Mouse (Mus musculus) adrenal gland, postnatal 36 days (tissue): ENCODE data around the gene Qrich2. TPM values are rescaled to one million over a fixed set of nuclear protein-coding genes. Genes with fewer than 3 reads are reported as not detected.
"Not testable (repeated sequence)": the region's sequence is repeated elsewhere in the genome, so short reads cannot be mapped to it uniquely, and the experiment has no call there.

ENCODE experiments used
- DNase-seq, 2 experiments: peaks; one replicate each; pipeline ENCODE4 v3.0.0; 2021; ENCODE audit warnings: mixed read lengths in 1 of 2
- total RNA-seq, 2 experiments: library from RNA; stranded (reverse); gene quantifications; 2 replicates each; pipeline ENCODE4 v1.2.3; 2021

Qrich2 gene
- total RNA-seq, 2 experiments from 2014 or later: not detected

DNA sequence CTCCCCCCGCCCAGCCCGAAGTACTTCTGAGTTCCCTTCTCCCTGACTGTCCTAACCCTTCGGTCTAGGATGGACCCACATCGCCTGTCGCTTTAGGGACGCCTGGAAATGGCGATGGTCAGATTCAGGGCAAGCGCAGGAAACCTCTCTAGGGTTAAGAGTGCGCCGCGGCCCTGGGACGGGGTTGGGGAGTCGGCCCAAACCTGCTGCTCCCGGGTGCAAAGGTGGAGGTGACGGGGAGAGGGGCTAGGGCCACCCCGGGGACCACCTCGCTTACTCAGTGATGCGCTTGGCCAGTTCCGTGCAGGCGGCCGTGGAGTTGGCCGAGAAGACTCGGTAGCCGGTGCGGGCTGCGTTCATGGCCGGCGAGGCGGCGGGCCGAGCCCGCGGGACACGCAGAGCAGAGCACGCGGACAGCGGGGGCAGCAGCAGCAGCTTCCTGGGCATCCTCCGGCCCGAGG is 23.8 kb upstream of the Qrich2 start:
- no peak for DNase-seq

DNA sequence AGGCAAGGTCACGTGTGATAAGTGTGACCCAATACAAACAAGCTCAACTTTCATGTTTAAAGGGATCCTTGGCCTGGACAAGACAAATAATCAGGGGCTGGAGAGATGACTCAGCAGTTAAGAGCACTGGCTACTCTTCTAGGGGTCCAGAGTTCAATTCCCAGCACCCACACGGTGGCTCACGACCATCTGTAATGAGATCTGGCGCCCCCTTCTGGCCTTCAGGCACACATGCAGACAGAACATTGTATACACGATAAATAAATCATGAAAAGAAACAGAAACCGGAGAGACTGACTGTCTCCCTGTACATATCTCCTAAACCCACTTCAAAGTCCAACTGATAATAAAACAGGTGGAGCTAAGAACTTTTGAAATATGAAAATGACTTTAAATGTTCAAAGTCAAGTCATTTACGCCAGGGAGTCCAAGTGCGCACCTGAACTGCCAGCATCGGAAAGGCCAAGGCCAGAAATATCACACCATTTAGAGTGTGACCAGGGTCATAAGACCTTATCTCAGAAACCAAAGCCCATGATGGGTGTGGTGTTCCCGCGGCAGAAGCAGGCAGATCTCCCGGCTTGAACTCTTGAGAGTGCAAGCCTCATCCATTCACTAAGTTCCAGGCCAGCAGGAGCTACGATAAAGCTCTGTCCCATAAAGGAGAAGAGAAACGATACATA is 22.8 kb upstream of the Qrich2 start:
- peak in 1 of 2 experiments; percentile 31 for DNase-seq

DNA sequence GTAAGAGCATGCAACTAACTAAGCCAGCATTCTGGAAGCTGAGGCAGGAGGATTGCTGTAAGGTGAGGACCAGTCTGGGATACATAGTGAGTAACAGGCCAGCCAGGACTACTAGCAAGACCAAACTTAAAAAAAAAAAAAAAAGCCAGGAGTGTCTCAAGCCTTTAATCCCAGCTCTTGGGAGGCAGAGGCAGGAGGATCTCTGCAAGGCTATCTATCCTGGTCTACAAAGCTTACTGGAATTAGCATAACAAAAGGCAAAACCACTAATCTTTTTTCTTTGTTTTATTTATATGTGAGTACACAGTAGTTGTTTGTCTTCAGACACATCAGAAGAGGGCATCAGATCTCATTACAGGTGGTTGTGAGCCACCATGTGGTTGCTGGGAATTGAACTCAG is 22.2 kb upstream of the Qrich2 start:
- DNase-seq: no peak

- DNase-seq: no peak
Measured at GRCm38 (mm10) chr11:116484261-116484660, 18.2 kb upstream of the Qrich2 start.

DNA sequence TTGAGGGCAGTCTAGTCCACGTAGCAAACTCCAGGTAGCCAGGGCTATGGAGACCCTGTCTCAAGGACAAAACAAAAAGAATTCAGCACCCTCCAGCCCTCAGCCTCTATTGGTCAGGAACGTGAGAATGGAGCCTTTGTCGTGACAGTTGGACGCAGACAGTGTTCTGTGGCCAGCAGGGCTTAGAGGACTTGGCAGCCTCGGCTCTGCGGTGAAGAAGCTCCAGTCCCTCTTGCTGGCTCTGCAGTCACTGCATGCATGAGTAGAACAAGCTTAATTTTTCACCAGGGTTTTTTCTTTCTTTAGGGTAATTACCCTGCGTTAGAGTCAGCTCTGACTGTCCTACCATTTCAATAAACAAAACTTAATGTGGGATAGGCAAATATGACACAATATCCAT is 15.7 kb upstream of the Qrich2 start:
- DNase-seq: no peak

DNA sequence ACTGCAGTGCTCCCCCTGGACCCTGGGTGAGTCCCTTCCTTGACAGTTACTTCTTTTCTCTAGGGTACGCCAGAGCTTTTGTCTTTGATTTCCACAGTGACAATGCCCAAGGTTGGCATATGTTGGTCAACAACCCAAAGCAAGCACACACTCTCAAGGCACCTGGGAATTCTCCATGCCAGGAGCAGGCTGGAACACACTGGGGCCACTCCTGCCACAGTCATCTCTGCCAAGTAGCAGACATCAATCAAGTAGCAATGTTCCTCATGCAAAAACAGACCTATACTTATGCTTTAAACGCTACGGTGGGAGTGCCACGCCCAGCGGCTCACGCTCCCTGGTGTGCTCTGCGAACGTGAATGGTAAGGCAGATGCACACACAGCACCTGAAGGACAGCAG is 14.9 kb upstream of the Qrich2 start:
- peak in 1 of 2 experiments; percentile 36 for DNase-seq

- DNase-seq: peak in 1 of 2 experiments; percentile 30
Measured at GRCm38 (mm10) chr11:116479832-116480231, 13.8 kb upstream of the Qrich2 start.

- DNase-seq: no peak
Measured at GRCm38 (mm10) chr11:116478978-116479377, 12.9 kb upstream of the Qrich2 start.

GRCm38 (mm10) chr11:116477160-116477759 is 11.2 kb upstream of the Qrich2 start:
- DNase-seq: no peak

DNA sequence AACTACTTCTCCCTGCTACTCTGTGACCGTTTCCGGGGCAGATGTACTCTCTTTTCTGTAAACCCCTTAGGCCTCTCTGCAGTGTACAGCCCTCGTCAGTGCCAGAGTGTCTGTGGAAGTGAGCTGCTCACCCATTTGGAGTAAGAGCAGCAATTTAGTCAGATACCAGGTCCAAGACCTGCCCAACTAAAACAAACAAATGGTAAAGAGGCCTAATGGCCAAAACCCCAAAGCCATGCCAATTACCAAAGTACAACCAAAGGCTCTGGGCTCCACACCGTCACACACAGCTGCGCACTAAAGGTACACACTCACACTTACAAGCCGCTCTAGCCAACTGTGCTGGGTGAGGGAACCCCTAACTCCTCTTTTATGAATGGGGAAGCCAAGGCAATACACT is 10.7 kb upstream of the Qrich2 start:
- DNase-seq: no peak

DNA sequence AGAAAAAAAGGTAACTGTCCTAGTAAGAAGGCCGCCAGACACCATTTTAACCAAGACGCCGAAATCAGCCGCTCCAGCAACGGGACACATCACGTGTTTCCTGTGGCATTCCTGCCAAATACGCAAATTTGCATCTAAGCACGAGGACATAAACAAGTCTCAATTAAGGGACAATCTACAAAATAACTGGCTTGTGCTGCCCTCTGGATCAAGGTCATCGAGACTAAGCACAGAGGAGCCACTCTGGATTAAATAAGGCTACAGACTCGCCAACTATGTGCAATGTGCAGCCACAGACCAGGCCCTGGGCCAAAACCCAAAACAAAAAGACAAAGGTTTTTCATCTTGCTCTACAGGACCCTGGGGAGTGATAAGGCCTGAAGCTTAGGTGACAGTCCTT is 10.0 kb upstream of the Qrich2 start:
- DNase-seq: peak; percentile 40 to 46

- DNase-seq: peak in 1 of 2 experiments; percentile 27
Measured at GRCm38 (mm10) chr11:116472275-116472674, 6.2 kb upstream of the Qrich2 start.

GRCm38 (mm10) chr11:116470896-116471295 is 4.9 kb upstream of the Qrich2 start:
- peak; percentile 38 to 52 for DNase-seq

DNA sequence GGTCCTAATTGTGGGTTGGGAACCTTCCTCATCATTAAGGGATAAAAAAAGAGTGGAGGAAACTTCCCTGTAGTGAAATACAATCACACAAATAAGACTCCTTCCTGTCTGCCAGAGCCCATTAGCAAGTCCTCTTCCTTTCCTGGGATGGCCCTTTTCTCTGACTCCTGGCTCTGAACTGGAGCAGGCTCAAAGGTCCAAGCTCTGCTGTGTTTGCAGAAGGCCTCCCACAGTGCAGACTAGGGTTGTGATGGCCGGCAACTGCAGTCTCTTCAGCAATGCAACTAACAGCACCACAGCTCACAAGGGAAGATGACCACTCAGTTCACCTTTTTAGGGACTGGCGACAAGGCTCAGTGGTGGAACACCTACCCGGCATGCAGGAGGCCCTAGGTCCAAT is 4.2 kb upstream of the Qrich2 start:
- no peak for DNase-seq

GRCm38 (mm10) chr11:116468338-116468737 is 2.3 kb upstream of the Qrich2 start:
- DNase-seq: not testable (repeated sequence)

GRCm38 (mm10) chr11:116463833-116464232 is 2.2 kb downstream of the Qrich2 start:
- peak; percentile 89 to 91 for DNase-seq

DNA sequence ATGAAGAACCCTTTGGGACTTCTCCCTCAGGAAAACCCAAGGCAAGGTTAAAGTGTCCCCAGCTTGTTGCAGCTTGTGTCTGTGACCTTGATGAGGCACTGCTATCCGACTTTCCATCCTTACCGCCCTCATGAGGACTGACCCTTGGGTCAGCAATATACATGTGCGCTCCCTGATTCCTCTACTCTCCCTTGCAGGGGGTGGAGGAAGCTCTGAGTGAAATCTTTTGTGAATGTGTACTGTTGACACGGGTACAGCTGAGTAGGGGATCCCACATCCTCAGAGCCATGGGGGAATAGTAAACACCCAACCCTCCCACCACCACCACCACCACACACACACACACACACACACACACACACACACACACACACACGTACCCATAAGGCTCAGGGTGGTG is 2.7 kb downstream of the Qrich2 start:
- DNase-seq: no peak

- no peak for DNase-seq
Measured at GRCm38 (mm10) chr11:116459786-116460185, 6.3 kb downstream of the Qrich2 start.

- DNase-seq: no peak
Measured at GRCm38 (mm10) chr11:116456234-116456633, 9.8 kb downstream of the Qrich2 start.

DNA sequence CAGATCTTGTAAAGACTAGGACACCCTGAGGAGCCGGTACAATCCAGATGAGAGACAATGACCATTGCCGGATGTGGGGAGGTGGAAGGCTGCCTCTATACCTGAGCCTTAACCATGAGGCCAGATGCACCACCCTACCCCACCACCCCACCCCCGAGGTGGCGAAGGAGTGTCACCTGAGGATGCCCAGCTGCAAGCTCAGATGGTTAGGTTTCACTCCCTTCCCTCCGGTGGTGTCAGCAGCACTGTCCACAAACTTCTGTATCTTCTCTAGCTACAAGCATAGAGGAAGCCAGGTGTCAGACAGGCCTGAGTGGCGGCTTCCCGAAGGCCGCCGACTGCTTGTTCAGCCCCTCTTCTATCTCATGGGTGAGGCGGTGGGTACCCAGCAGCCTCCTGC is 12.2 kb downstream of the Qrich2 start:
- no peak for DNase-seq

DNA sequence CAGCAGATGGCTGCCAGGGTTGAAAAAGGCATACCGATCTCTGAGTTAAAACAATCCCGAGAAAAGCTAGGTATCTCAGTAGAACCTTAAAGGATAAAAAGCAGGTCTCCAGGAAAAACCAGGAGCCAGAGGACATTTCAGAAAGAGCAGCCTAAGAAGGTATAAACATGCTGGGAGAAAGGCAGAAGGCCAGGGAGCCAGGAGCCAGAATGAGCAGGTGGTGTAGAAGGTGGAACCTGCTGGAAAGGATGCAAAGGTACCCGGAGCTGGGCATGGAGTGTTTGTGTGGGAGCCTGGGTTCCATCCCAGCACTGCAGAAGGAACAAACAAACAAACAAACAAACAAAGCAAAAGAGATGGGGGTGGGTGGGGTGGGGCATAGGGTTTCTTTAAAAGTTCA is 16.7 kb downstream of the Qrich2 start:
- DNase-seq: no peak

GRCm38 (mm10) chr11:116447822-116448221 is 18.2 kb downstream of the Qrich2 start:
- no peak for DNase-seq

- DNase-seq: no peak
Measured at GRCm38 (mm10) chr11:116446308-116446887, 19.6 kb downstream of the Qrich2 start.
